Mouse (Mus musculus) liver, postnatal 0 days (tissue): ENCODE measurements around the gene Pnma1.

Experiments
- CTCF ChIP-seq: sonication (generic); IDR thresholded peaks from 2 replicates; pipeline ENCODE4 v1.5.1; 2016; ENCODE audit warnings: antibody characterized with exemption, low read depth
- EP300 ChIP-seq: IDR thresholded peaks from 2 replicates; pipeline ENCODE4 v1.6.1; 2016; ENCODE audit warnings: antibody characterized with exemption, low read depth, mild to moderate bottlenecking

DNA sequence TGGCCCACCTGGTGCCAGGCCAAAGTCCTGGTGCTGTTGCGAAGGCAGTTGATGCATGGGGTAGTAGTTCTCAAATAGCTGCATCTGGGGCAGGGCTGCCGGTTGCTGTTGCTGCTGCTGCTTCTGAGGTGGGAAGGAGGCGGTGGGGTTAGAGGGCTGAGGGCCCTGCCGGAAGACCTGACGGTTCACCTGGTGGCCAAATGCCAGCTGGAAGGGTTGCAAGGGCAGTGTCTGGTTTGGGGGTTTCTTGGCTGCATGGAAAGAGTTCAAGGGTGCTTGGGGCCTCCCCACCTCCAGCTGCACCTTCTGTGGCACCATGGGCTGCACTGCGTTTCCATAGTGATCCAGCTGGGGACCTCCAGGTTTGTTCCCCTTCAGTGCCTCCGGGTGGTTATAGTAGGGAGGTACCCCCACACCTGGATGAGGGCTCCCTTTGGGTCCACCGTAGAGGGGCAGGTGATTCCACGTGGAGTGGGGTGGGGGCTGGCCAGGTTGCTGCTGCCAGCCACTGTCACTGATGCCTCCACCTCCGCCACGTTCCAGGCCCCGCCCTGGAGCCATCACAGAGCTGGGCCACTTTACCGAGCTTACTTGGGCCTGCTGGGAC lies 25.1 kb upstream of the Pnma1 start:
- TF ChIP-seq CTCF (no peak), EP300 (no peak)
